Mouse (Mus musculus) cerebellum, postnatal 10 days (tissue): ENCODE measurements around the gene Itm2b.

Experiments used
- DNase-seq, 2 experiments: peaks; one replicate each; pipeline ENCODE4 v3.0.0; 2021; ENCODE audit warnings: mixed read lengths in 2 of 2

Gene Itm2b

DNA sequence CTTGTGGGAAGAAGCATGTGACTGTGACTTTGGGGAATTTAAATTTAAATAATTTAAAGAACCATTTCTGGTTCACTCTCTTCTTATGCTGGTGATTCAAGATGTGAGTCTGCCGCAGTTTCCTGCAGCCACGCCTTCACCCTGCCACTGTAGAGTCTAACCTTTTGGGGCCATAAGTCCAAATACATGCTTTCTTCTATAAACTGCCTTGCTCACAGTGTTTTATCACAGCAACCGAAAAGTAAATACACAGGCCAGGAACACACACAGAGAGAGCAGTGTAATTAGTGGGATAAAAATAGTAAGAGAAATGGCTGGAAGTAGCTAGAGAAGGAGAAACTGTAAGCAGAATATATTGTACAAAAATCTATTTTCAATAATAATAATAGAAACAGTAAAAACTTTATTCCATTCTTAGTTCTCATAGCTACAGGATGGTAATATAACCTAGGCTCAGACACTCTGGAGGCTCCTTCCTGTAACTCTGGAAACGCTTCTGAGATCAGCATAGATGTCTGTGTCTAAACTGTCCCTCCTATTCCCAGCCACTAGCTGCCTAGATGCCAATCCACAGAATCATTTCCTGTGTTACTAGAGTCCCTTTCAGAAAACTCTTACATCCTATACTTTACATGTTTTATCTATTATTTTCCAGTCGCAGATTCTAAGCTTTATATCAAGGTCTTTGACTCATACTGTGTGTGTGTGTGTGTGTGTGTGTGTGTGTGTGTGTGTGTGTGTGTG, 9.3 kb upstream of the Itm2b start:
- no peak for DNase-seq

DNA sequence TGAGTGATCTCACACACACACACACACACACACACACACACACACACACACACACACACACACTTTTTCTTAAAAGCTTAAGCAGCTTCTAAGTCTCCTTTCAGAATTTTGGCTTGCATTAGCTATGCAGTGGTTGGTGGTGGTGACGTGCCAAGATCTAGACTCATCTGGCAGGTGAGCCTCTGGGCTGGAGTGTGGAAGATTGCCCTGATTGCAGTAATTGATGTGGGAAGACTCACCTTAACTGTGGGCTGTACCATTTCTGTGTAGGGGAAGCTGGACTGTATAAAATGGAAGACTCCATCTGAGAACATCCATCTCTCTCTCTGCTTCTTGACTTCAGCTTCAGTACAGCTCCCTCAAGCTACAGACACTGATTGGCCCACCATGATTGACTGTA, 6.4 kb upstream of the Itm2b start:
- no peak for DNase-seq

DNA sequence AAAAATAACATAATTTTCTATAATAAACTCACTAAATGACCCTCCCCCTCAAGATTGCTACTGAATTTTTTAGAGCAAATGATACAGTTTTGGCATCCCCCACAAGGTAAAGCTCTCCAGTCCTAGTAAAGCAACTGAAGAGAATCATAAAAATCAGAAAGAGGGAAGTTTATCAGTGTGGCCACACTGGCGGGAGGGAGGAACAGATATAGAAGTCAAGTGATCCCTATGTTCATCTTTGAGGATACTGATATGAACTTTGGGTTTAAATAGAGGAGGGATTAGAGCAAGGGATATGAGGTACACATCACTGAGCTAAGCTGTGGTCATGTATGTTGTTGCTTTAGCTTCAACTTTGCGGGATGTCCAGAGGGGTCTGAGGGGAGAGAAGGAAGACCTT, 5.1 kb upstream of the Itm2b start:
- no peak for DNase-seq

DNA sequence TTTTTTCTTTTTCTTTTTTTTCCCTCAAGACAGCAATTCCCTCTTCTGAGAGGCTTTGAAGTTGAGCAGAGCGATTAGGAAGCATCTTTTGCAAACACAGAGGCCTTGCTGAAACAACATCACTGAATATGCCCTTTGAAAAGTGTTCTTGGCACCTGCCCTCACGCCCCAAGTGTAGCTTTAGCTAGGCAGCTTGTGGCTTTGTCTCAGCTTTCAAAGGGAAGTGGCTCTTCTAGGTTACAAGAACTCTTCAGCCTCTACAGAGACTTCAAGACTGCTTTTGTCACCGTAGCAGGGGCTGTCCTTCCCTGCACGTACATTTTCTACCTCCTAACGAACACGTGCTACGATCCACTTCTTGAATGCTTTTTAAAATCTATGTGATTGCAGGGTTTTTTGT, 4.0 kb upstream of the Itm2b start:
- no peak for DNase-seq

DNA sequence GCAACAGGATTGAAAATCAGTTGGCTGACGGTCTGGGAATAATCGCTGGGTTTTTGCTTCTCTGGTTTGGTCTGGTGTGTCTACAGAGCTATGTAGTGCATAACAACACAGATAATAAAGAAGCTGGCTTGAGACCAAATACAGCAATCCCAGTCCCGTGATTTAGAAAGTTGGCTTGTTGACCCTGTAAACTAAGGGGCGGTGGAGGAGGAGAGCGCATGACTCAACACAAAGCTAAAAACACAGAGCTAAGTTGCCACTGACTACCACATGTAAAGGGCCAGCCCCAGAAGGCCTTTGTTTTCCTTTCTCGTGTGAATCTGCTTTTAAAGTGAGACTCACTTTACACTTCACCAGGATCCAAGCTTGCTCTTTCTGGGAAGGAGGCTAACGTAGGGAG, 3.5 kb upstream of the Itm2b start:
- DNase-seq: no peak

DNA sequence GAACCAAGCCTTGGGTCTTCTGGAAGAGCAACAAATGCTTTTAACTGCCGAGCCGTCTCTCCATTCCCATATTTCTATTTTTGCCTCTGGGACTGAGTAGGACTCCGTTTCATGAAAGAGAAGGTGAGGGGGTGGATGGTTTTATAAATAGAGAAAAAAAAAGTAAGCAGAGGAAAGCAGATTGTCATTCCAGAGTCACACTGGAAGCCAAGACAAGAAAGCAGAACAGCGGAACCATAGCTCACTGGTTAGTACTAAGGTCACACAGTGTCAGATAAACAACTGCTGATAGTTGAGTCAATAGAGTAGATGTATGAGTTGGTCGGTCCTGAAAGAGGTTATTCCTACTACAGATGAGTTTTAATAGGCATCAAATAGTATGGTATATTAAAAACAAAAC, 1.4 kb upstream of the Itm2b start:
- DNase-seq: no peak

DNA sequence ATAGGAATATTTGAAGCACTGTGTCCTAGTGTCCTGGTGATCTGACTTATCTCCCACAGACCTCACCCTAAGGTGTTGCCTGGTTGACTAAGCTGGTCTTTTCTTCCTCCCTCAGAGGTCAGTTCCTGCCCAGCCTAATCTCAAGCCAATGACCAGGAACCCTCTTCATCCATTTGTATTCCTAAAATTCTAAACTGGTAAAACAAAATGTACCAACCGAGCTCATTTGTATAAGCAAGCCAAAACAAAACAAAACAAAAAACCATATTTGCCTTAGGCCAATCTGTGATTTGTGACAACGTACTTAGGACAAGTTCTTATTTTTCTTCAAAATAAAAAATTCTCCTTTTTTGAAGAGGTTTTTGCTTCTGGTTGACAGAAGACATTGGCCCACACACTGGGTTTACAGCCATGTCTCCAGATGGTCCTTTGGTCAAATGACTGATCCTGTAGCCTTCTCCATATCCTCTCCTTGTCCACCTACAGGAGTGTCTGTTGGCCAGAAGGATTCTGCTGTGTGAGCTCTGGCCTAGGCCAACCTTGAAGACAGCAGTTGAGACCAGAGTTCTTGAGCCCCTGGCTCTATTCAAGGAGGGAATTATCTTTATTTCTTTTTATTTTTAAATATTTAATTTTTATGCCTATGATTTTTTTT, 758 bp upstream of the Itm2b start:
- DNase-seq: peak; percentile 29 to 39

DNA sequence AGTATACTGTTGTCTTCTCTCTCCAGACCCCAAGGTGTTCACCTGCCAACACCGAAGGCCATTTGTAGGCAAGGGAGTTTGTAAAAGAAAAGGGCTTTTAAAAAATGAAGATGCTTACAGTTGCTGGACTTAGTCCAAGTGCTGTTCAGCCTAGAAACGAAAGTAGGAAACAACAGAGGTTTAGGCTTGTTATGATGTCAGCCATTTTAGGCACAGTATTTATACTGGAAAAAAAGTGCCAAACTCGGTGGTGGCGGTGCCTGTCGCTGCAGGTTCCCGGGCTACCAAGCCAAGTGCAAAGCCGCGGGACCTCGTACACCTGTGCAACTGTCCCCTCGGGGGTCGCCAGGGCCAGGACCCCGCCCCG, 560 bp downstream of the Itm2b start:
- DNase-seq: peak in 1 of 2 experiments; percentile 83

DNA sequence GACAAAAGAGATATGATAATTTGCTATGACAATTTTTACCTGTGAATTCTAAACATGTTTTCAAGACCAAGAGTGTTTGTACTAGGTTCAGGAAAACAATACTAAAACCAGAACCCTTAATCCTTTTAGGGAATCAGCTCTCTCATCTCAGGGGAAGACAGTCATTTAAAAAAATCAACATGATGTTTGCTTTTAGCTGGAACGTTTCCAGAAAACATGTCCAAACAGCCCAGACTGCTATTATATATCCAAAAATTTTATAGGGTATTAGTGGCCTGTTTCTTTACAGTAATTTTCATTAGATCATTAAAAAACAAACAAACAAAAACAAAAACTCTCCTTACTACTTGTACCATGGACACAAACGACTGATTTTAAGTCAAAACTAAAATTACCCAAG, 1.3 kb downstream of the Itm2b start:
- no peak for DNase-seq

DNA sequence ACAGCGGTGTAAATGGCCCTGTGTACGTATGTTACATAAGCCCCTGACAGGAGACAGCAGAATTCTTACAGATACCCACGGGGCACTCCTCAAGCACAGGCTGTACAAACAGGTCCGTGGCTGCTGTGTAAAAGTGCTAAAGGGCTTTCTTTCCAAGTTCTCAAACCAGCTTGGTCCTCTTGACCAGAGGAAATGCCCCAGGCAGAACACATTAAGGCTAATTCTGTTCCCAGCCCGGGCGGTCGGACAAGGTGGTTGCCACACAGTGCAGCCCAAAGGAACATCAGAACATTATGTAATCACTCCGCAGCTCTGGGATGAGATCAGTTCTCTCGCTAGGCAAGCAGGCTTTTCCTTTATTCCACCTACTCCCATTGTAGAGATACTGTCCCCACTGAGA, 2.4 kb downstream of the Itm2b start:
- DNase-seq: peak; percentile 53 to 54

DNA sequence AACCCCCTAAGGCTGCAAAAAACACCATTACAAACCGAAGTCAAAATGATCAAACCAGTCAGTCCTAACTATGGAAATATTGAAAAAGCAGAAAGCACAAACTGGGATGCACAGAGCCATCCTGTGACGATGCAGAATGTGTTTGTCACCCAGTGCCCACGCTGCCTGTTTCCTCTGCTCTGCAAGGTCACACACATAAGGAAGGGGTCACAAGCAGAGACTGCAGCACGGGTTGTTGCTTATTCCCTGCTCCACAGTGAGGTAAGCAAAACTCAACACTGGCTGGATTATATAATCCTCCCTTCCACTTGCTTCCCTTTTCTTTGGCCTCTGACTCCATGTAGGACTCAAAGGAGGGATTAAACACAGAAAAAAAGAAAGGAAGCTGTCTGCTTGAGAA, 3.5 kb downstream of the Itm2b start:
- DNase-seq: no peak

DNA sequence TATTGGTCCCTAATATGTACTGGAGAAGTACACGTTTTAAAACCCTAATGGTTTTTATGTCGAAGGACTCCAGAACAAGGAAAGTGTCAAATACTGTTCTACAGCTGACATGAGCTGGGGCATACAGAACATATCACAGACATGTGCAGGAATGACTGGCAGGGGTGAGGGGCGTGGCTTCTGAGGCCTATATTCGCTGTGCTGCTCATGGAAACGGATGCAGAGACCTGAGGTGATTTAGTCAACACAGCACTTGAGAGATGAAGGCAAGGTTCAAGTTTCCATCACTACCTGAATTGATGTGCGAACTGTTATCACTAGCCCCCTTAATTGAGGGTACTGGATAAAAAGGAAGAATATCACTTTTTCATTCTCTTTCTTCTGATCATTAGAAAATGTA, 7.3 kb downstream of the Itm2b start:
- DNase-seq: no peak

DNA sequence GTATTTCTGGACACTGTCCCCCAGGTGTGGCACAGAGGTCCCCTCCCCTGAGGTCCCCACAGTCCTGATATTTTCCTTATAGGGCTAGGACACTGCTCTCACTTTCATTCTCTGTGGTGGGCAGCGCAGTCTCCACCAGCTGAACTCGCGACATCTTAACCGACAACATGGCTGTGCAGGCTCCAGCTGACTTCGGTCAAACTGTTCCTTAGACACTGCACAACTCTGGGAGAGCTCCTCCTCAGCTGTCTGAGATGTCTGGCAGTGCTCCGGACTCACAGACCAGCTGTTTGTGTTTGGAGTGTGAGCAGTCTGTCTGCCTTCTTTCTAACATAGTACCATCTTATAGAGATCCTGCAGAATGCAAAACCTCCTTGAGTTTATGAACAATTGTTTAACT, 8.2 kb downstream of the Itm2b start:
- no peak for DNase-seq

DNA sequence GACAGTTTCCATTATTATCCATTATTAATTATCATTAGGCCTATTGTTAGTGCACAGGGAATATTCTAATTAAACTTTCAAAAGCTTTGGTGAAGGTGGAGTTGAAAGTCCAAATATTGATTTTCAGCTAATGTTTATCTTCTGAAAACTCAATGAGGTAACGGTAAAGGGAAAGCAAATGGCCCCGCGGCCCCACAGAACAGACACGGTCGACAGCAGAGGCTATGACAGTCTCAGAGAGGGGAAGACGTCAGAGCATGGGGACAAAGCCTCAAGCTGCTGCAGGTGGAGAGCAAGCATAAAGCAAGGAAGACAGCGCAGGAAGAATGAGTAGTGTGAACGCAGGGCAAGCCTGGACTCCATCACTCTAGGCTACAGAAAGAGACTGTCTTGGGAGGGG, 9.2 kb downstream of the Itm2b start:
- no peak for DNase-seq

DNA sequence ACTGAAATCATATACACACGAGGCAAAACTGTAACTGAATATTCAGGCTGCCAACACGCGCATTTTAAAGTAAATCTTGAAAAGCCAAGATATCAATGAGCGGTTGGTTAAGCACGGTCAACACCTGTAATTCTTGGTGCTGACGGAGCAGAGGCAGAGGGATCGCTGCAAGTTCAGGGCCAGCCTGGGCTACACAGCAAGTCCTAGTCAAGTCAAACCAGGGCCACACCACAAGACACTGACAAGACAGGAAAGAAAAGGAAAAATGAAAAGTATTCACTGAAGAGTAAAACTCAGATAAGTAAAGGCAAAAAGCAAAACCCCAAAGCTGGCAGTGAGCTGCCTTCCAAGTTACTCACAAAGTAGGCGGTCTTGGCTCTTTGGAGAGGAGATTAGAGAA, 9.6 kb downstream of the Itm2b start:
- DNase-seq: no peak

DNA sequence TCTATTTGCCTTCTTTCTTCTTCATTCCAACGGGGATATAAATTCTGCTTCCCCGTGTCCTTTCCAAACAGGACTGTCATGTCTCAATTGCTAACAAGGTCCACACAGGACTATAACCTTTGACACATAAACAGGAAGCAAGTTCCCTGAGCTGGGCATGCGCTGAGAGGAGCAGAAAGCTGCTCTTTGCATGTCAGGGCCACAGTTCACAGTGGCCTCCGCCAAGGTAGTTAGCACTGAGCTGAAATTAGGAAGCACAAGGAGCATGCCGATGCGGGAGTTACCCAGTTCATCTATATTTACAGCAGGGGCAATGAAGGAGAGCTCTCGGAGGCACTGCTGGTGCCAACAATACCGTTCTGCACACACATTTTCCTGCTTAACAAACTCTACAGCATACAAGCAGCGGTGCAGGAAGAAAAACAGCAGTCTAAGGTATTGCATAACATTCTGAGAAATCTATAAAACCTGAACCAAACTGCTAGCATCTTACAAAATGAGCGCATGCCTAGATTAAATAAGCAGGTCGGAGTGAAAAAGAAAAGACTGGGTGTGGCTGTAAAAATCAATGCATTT, 10.7 kb downstream of the Itm2b start:
- DNase-seq: no peak

DNA sequence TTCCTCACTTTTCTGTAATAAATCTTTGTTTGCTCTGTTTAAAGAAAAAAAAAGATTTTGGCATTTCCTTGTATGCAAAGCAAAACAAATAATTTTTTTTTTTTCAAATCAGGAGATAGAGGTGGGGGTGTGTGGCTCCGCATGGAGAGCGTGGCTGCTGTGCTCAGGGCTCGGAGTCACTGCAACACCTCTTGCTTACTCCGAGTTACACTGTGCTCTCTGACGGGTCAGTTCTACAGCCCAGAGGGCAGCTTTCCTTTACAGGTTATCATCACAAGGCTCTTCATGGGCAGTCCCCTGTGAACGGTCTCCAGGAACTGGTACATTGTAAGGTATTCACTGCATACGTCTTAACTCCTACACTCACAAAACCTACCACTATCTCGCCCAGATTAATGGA, 11.5 kb downstream of the Itm2b start:
- DNase-seq: no peak

DNA sequence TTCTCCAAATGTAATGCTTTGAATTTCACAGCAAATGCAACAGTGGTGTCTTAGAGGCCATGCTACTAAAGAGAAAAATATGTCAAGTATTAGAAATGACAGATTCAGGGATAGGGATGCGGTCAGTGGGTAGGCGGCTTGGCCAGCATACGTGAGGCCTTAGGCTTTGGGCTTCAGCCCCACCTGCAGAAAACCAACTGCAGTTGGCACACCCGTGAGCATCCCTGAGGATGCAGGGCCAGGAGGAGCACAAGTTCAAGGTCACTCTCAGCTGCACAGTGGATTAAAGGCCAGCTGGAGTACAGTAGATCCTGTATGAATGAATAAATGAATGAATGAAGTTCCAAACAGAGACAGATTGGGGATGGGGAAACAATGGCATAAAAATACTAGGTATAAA, 12.1 kb downstream of the Itm2b start:
- DNase-seq: no peak

DNA sequence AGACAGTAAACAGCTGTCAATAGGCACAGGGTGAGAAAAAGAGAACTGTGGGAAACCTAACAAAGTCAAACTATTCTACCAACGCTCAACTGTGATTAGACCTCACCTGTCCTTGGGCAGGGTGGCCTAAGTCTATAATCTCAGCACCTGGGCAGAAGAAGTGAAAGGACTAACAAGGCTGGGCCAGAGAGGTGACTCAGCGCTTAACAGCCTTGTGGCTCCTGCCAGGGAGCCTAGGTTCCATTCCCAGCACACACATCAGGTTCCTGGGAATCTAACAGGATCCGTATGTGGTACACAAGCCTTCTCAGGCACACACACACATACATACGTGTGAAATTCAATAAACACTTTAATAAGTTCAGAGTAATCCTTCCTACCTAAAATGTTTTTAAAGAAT, 13.5 kb downstream of the Itm2b start:
- no peak for DNase-seq

DNA sequence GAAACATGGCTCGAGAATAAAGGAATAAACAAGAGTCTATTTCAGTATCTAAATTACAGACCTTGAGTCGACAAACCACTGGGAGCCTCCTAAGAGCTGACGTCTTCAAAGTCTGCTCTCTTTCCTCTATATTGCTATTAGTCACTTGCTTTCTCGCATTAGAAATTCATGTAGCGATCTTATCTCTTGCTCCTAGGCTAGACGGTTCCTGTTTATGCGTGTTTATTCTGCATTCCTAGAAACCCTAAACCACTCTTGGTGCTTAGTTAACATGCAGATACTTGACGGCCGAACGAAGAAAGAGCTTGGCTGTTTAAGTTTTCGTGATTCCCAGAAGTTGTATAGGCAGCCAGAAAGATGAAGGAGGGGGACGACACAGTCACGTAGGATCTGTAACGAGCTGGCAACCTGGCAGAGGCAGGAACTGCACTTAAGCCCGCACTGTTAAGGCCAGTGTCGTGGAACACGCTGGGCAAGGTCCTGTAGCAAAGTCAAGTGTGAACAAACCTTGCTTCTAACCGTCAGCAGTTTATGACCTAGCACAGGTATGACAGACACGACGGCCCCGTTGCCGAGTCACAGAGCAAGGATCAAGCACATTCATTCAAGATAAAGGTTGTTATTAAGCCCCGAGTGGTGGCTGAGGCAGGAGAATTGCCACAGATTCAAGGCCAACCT, 14.3 kb downstream of the Itm2b start:
- DNase-seq: no peak

DNA sequence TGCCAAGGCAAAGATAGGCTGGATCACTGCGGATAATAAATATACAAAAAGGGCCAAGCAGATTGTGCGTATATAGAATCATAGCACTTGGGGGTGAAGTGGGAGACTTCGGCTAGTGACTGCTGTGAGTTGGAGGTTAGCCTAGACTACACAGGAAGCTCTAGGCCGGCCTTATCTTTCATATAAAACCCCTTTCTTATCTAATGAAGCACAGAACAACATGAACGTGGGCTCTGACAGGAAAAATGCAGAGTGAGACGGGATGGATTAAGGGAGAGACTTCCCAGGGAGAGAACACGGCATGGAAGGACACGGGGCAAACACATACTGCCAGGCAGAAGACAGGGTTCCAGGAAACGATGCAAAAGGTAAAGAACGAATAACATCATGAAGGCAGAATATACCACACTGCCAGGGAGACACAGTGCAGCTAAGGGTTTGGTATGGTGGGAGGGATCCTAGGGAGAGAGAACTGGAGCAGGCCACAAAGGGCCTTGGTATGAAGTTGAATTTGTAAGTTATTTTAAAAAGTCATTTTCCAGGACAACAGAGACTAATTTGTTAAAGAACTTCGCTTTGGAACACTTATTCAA, 14.9 kb downstream of the Itm2b start:
- DNase-seq: no peak

DNA sequence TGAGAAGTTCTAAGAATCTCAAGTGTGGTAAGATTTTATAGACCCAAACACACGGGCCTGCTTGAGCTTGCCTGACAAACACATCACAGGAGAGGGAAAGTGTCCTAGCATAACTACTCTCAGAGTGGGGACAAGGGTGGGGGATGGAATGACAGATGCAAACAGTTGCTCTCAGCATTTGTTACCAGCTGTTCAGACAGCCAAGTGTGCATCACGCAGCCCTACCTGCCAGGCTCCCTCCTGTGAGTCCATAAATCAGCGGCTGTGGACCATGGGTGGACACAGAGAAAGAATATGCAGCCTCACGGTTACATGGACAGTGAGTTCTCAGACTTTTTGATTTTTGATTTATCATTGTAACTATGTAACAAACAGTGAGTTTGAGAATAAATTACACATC, 15.5 kb downstream of the Itm2b start:
- no peak for DNase-seq

DNA sequence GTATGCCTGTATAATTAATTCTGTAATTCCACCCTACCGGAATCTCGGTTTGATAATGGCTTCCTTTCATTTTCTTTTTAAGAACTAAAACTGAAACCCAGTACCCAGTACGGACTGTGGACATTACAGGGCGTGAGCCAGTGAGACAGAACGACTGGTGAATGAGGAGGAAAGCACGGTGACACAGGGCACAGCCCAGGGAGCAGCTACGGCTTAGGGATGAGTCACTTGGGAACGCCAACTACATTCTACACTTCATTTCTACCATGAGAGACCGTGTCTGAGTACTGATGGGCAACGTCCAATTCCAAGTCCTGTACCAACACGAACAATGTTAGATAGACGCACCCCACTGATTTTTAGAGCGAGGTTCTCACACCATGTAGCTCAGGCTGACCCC, 16.1 kb downstream of the Itm2b start:
- no peak for DNase-seq

DNA sequence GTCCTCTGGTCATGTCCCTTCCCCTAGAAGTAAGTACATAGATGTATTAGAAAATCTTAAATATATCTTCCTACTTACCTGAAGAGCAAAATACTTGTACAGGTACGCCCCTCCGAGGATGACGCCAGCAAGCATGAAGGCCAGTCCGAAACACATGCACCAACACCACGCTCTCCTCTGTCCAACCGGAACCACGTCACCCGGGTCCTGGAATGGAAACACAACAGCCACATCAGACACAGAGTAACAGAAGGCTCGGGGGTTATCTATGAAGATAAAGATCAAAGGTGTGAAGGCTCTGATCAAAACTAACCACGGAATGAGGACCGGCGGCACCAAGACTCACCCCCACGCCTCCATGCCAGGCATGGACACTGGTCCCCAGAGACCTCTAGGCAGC, 16.9 kb downstream of the Itm2b start:
- DNase-seq: no peak
